Mouse (Mus musculus) hindbrain, embryonic 10.5 days (tissue): ENCODE results near the gene Ifrd2. TPM values are rescaled to one million over a fixed set of nuclear protein-coding genes. Genes with fewer than 3 reads are reported as not detected.
"Not testable (repeated sequence)": the region's sequence is repeated elsewhere in the genome, so short reads cannot be mapped to it uniquely, and the experiment has no call there.

Experiments
- DNase-seq: peaks from one replicate; pipeline ENCODE4 v3.0.0-alpha.2; 2017; ENCODE audit warnings: low spot score
- H3K27ac ChIP-seq: fragments of 300-500 bp; sonication (generic); 2 replicates; pipeline ENCODE4 v1.5.1; 2016; ENCODE audit warnings: mild to moderate bottlenecking, moderate library complexity
- H3K27me3 ChIP-seq: fragments of 300-500 bp; sonication (generic); 2 replicates; pipeline ENCODE4 v1.6.1; 2016; ENCODE audit warnings: mild to moderate bottlenecking; ENCODE audit not compliant: poor library complexity, insufficient read depth, severe bottlenecking
- H3K36me3 ChIP-seq: fragments of 300-500 bp; sonication (generic); 2 replicates; pipeline ENCODE4 v1.6.1; 2016; ENCODE audit warnings: mild to moderate bottlenecking, moderate library complexity
- H3K4me1 ChIP-seq: fragments of 300-500 bp; sonication (generic); replicated peaks from 2 replicates; pipeline ENCODE4 v1.6.1; 2016; ENCODE audit warnings: mild to moderate bottlenecking
- H3K4me3 ChIP-seq: fragments of 300-500 bp; sonication (generic); 2 replicates; pipeline ENCODE4 v1.5.1; 2016; ENCODE audit warnings: mild to moderate bottlenecking, moderate library complexity
- H3K9me3 ChIP-seq: fragments of 300-500 bp; sonication (generic); 2 replicates; pipeline ENCODE4 v1.6.1; 2016; ENCODE audit warnings: mild to moderate bottlenecking, moderate library complexity
- WGBS: fragments of 180-500 bp; shearing (Covaris S2); methylation state at CpG from one replicate; pipeline ENCODE4 v1.1.7; 2016; 5-methylcytosine and 5-hydroxymethylcytosine counted together
- polyA plus RNA-seq: library from polyadenylated mRNA; unstranded; fragments of >200 nt; fragmentation: Nextera tagmentation; extraction: Ambion mirVana; gene quantifications from 2 replicates; pipeline ENCODE4 v1.2.1, GENCODE M21; 2016

Ifrd2 gene
- polyA plus RNA-seq, 1 experiment from 2014 or later = 41.1 TPM

DNA sequence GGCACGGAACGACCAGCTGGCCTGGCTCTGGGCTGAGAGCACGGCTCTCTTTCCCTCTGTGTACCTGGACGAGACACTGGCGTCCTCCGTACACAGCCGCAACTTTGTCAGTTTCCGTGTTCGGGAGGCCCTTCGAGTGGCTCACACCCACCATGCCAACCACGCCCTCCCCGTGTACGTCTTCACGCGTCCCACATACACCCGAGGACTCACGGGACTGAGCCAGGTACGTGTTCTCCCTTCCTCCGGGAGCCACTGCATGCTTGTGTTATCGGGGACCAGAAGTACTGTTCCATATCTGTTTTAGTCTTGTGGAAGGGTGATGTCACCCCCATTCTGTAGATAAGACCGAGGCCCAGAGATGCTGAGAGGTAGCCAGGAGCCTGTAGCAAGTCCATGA lies 16.6 kb upstream of the Ifrd2 start:
- Histone ChIP-seq H3K9me3 (no peaks in the 10 kb centered on the region; the same call in 1 of the 2 replicates), H3K4me3 (peak overlapping the region; percentile 84), H3K36me3 (peaks cover 57% of the 10 kb centered on the region), H3K27ac (no peak overlapping the region; the same call in 1 of the 2 replicates), H3K4me1 (peaks cover 66% of the 10 kb centered on the region), H3K27me3 (no peaks in the 10 kb centered on the region)
- 93% methylated on average over 21 of the region's 21 CpGs for WGBS
- DNase-seq = no peak

DNA sequence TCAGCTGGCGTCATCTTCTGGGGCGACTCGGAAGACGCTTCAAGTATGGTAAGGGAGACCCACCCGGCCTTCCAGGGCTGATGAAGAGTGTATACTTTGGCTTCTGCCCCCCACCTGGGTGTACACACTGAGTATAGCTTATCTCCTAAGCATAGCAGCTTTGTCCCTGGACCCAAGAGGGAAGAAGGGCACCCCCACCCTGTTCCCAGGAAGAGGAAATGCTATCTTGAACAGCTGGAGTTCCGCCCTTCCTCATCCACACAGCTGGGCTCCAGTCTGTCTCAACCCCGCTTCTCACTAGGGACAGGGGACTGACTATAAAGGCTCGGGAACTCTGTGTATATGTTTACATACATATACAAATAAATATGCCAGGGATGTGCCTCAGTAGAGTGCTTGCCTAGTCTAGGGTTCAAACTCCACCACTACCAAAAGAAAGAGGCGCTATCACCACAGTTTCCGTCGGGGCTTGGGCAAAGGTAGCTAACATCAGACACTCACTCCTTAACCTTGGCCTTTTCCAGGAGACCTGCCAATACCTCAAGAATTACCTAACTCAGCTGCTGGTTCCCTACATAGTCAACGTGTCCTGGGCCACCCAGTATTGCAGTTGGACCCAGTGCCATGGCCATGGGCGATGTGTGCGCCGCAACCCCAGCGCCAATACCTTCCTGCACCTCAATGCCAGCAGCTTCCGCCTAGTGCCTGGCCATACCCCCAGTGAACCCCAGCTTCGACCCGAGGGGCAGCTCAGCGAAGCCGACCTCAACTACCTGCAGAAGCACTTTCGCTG lies 15.7 kb upstream of the Ifrd2 start:
- H3K9me3 ChIP-seq = no peaks in the 10 kb centered on the region; the same call in 1 of the 2 replicates
- no peaks in the 10 kb centered on the region for H3K27me3 ChIP-seq
- H3K36me3 ChIP-seq = peaks cover 50% of the 10 kb centered on the region
- peaks cover 66% of the 10 kb centered on the region for H3K4me1 ChIP-seq
- peak overlapping the region; percentile 84 for H3K4me3 ChIP-seq
- DNase-seq = no peak
- H3K27ac ChIP-seq = peak overlapping the region; percentile 53; the same call in 1 of the 2 replicates
- WGBS = 94% methylated on average over 22 of the region's 22 CpGs

DNA sequence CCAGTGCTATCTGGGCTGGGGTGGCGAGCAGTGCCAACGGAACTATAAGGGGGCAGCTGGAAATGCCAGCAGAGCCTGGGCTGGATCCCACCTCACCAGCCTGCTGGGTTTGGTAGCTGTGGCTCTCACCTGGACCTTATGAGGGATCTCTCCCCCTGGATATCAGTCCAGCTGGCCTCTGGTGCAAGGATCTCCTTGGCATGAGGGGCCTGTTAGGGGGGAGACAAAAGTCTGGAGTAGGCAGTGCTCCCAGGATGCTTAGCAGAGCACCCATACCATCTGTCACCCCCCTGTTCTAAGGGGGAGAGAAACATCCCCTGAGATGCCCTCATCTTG lies 15.1 kb upstream of the Ifrd2 start:
- 98% methylated on average over 2 of the region's 2 CpGs for WGBS
- Histone ChIP-seq H3K4me3 (peak overlapping the region; percentile 16), H3K4me1 (peaks cover 66% of the 10 kb centered on the region), H3K9me3 (no peaks in the 10 kb centered on the region; the same call in 1 of the 2 replicates), H3K27me3 (no peaks in the 10 kb centered on the region), H3K36me3 (peaks cover 50% of the 10 kb centered on the region), H3K27ac (0 out of 2 replicates have a peak overlapping the region, but pooled peaks have one; percentile 42)
- DNase-seq = no peak

DNA sequence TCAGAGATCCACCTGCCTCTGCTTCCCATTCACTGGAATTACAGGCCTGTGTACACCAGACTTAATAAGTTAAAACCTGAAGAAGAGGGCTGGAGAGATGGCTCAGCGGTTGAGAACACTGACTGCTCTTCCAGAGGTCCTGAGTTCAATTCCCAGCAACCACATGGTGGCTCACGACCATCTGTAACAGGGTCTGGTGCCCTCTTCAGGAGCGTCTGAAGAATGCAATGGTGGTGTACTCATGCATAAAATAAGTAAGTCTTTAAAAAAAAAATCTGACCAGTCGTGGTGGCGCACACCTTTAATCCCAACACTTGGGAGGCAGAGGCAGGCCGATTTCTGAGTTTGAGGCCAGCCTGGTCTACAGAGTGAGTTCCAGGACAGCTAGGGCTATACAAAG lies 13.7 kb upstream of the Ifrd2 start:
- not testable (repeated sequence) for H3K4me3 ChIP-seq, H3K9me3 ChIP-seq, DNase-seq, H3K27ac ChIP-seq, H3K27me3 ChIP-seq
- H3K36me3 ChIP-seq = peaks cover 50% of the 10 kb centered on the region
- H3K4me1 ChIP-seq = peaks cover 65% of the 10 kb centered on the region
- 84% methylated on average over 6 of the region's 6 CpGs for WGBS

DNA sequence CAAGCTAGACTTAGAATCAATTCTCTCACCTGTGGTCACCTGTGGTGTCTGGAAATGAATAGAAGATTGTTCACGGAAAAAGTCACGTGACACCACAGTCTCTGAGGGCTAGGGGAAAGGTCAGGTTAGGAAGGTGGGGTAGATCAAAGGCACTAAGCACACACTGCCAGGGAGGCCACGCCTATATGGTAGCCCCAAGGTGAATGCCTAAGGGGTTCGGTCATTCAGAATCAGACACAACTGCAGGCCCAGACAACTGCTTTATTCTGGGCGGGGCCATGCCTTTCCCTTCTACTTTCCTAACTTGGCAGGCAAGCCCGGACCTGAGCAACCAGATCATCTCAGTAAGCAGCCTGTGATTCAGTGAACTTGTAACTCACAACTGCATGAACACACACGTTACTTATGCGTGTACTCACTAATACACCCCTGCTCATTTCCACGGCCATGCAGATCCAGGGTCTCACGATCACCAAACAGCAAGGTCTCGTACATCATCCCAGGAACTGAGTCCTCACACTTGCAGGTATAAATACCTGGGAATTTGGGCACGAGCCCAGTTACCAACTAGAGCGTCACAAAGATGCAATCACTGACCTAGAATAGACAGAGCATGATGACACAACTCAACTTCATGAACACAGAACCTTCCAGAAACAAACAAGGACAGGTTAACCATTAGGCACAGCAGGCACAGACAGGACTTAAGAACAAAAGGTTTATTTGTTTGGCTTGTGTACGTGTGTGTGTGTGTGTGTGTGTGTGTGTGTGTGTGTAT lies 11.7 kb upstream of the Ifrd2 start:
- no peak for DNase-seq
- 86% methylated on average over 14 of the region's 14 CpGs for WGBS
- Histone ChIP-seq H3K9me3 (no peaks in the 10 kb centered on the region; the same call in 1 of the 2 replicates), H3K4me1 (peaks cover 71% of the 10 kb centered on the region), H3K36me3 (peaks cover 46% of the 10 kb centered on the region), H3K27ac (peak overlapping the region; percentile 86; the same call in 1 of the 2 replicates), H3K27me3 (no peaks in the 10 kb centered on the region), H3K4me3 (no peak overlapping the region)

DNA sequence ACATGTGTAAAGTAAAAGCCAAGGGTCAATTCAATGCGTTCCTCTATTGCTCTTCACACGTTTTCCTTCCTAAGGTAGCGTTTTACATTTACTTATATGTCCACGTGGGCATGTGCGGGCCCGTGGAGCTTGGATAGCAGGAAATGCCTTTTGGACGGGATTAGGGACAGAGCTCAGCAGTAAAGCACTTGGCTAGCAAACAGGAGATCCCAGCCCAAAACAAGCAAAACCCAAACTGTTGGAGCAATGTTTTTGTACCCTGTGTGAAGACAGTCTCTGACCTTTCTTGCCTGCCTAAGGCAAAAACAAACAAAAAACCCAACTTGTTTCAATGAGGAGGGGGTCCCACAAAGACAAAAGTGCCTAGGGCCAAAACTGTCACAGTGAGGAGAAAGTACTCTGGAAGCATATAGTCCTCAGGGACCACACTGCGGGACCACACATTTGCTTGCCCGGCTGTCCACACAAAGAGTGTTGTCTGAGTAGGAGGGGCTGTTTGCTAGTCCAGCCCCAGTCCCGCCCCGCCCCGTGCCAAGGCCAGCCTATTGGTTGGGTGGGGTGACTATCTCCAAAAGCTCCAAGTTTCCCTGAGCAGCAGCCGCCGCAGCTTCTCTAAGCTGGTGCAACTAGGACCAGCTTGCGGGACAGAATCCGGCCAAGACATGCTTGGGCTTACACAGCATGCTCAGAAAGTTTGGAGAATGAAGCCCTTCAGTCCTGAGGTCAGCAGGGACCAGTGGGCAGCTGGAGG lies 10.9 kb upstream of the Ifrd2 start, which contains the start of gene Hyal1:
Gene Hyal1 (plus strand): TSS at position 571 of the 751 bp plus-strand sequence.
- H3K36me3 ChIP-seq = peaks cover 38% of the 10 kb centered on the region
- H3K27ac ChIP-seq = peak within 1 kb of the TSS; percentile 86
- WGBS = 25% methylated on average over 16 of the region's 16 CpGs
- H3K9me3 ChIP-seq = no peaks in the 10 kb centered on the region; the same call in 1 of the 2 replicates
- DNase-seq = peak; percentile 89
- H3K27me3 ChIP-seq = no peaks in the 10 kb centered on the region
- peak within 1 kb of the TSS; percentile 52 for H3K4me3 ChIP-seq
- peaks cover 71% of the 10 kb centered on the region for H3K4me1 ChIP-seq

DNA sequence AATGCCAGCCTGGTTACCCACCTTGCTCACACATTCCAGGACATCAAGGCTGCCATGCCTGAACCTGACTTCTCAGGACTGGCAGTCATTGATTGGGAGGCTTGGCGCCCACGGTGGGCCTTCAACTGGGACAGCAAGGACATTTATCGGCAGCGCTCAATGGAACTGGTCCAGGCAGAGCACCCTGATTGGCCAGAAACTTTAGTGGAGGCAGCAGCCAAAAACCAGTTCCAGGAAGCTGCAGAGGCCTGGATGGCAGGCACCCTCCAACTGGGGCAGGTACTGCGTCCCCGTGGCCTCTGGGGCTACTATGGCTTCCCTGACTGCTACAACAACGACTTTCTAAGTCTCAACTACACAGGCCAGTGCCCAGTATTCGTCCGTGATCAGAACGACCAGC lies 9.6 kb upstream of the Ifrd2 start:
- Histone ChIP-seq H3K4me3 (0 out of 2 replicates have a peak overlapping the region, but pooled peaks have one; percentile 52), H3K27me3 (no peaks in the 10 kb centered on the region), H3K27ac (no peak overlapping the region), H3K9me3 (no peaks in the 10 kb centered on the region; the same call in 1 of the 2 replicates), H3K36me3 (peaks cover 30% of the 10 kb centered on the region), H3K4me1 (peaks cover 74% of the 10 kb centered on the region)
- 92% methylated on average over 10 of the region's 10 CpGs for WGBS
- no peak for DNase-seq

DNA sequence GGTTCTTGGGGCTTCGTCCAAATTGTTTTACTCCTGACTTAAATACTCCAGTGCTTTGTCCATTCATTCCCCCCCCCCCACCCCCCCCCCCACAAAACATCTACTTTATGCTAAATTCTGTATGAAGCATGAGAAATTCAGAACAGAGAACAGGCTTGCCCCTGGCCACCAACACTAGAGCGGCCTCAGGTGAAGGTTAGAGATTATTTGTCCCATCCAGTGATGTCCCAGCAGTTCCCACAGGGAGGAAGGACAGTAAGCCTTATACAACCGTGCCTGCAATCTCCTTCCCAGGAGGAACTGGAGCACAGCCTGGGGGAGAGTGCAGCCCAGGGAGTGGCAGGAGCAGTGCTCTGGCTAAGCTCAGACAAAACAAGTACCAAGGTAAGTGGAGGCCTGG lies 8.9 kb upstream of the Ifrd2 start, which contains the start of gene Naa80:
Gene Naa80 (plus strand): TSS at position 301 of the 400 bp plus-strand sequence.
- Histone ChIP-seq H3K27ac (peak within 1 kb of the TSS; percentile 93; the same call in 1 of the 2 replicates), H3K27me3 (no peaks in the 10 kb centered on the region), H3K9me3 (no peaks in the 10 kb centered on the region; the same call in 1 of the 2 replicates), H3K4me1 (peaks cover 78% of the 10 kb centered on the region), H3K4me3 (0 out of 2 replicates have a peak within 1 kb of the TSS, but pooled peaks have one; percentile 70), H3K36me3 (peaks cover 30% of the 10 kb centered on the region)
- WGBS = 88% methylated on average over 3 of the region's 3 CpGs
- DNase-seq = no peak

DNA sequence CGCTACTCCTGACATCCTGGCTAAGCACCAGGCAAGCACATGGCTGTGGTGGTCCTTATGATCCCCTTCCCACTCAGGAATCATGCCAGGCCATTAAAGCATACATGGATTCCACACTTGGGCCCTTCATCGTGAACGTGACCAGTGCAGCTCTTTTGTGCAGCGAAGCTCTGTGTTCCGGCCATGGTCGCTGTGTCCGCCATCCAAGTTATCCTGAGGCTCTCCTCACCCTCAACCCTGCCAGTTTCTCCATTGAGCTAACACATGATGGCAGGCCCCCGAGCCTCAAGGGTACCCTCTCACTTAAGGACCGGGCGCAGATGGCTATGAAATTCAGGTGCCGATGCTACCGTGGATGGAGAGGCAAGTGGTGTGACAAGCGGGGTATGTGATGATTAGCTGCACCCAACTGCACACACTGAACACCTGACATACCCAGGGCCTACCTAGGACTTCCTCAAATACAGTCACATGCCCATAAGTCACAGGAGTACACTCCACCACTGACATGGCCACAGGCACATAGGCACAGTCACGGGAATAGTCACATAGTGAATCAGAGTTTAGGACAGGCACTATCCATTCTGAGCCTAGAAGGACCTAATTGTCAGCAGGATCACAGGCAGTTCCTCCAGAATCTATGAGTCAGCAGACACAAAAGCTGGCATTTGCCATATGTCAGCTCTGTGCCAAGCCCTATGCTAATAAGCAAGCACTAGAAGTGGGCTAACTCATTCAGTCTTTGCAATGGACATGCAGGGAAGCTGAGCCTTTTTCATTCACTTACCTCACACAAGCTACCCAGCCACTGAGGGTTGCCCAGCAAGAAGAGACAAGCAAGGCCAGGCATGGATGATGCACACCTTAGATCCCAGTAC lies 8.2 kb upstream of the Ifrd2 start:
- peaks cover 78% of the 10 kb centered on the region for H3K4me1 ChIP-seq
- H3K9me3 ChIP-seq = no peaks in the 10 kb centered on the region
- H3K27ac ChIP-seq = peak overlapping the region; percentile 93; the same call in 1 of the 2 replicates
- no peaks in the 10 kb centered on the region for H3K27me3 ChIP-seq
- H3K4me3 ChIP-seq = 0 out of 2 replicates have a peak overlapping the region, but pooled peaks have one; percentile 70
- peaks cover 27% of the 10 kb centered on the region for H3K36me3 ChIP-seq
- 94% methylated on average over 14 of the region's 14 CpGs for WGBS
- no peak for DNase-seq

DNA sequence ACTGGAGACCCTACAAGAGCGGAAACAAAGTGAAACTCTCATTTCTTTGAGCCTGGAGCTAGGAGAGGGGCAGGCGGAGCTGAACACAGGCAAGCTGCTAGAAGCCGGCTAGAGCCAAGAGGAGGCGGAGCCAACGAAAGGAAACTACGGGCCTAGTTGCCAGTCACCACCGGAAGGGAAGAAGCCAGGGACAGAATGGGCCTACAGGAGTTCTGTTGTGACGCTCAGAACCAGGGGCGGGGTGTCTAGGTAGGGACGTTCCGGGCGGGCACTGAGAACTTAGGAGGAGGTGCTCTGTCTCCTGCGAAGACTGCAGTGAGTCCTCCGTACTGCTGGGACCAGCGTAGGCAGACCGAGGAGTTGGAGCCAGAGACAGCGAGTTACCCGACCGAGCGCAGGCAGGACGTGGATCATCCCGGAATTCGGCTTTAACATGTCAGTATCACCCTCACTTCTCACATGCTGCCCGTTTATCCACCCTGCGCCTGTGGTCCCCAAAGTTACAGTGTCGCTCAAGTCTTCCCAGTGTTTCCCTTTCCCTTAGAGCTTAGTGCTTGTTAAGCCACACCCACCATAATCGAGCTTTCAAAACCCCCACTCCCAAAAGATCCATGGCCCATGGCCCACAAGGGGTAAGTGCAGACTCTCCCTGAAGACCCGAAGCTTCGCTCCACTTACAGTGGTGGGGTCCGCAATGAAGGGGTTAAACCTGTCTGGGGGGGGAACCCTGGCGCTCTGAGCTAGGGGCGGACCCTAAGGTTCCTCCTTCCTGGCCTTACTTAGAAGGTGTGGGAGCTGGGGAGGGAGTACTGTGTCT lies 6.7 kb upstream of the Ifrd2 start, which contains the start of gene Hyal3:
Gene Hyal3 (plus strand): TSS at position 318 of the 817 bp plus-strand sequence.
- Histone ChIP-seq H3K36me3 (peaks cover 19% of the 10 kb centered on the region), H3K4me3 (peak within 1 kb of the TSS; percentile 70), H3K4me1 (peaks cover 74% of the 10 kb centered on the region), H3K27ac (peak within 1 kb of the TSS; percentile 93), H3K9me3 (no peaks in the 10 kb centered on the region), H3K27me3 (no peaks in the 10 kb centered on the region)
- DNase-seq = peak; percentile 84
- WGBS = 1% methylated on average over 32 of the region's 32 CpGs

DNA sequence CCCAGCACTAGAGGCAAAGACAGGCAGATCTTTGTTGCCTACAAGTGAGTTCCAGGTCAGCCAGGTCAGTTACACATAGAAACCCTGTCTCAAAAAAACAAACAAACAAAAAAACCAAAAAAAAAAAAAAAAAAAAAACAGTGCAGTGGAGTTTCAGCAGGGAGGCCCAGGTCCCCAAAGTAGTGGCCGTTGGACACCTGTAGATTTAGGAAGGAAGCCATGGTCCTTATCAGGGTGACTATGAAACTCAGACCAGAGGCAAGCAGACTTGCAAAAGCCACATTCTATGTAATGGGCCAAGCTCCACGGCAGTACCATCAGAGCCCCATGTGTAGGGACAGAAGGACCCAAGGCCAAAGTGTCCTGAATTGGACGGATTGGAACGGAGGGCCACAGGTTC lies 5.9 kb upstream of the Ifrd2 start:
- DNase-seq = no peak

More for the DNA sequence above, 5.9 kb upstream of the Ifrd2 start:
- Histone ChIP-seq H3K27ac (peak overlapping the region; percentile 93), H3K9me3 (no peaks in the 10 kb centered on the region), H3K36me3 (peaks cover 19% of the 10 kb centered on the region), H3K4me1 (peaks cover 67% of the 10 kb centered on the region), H3K4me3 (peak overlapping the region; percentile 70), H3K27me3 (no peaks in the 10 kb centered on the region)
- WGBS = 76% methylated on average over 4 of the region's 4 CpGs
